Mouse (Mus musculus) spleen, adult 2 months (tissue): ENCODE measurements around the gene Anapc13. TPM values are rescaled to one million over a fixed set of nuclear protein-coding genes. Genes with fewer than 3 reads are reported as not detected.

Source experiments
- DNase-seq, 2 experiments: peaks; one replicate each; pipeline versions ENCODE4 v3.0.0 to v3.0.0-alpha.2; 2012 to 2021; ENCODE audit warnings: low spot score in 2 of 2, low read depth in 1 of 2
- H3K27ac ChIP-seq: fragments of 200-500 bp; 2 replicates; pipeline ENCODE4 v1.5.1; 2012; ENCODE audit warnings: low read length, inconsistent platforms; ENCODE audit not compliant: insufficient read depth
- H3K27me3 ChIP-seq: fragments of 200-500 bp; 2 replicates; pipeline ENCODE4 v1.6.1; 2012; ENCODE audit warnings: mild to moderate bottlenecking, moderate library complexity, low read length, inconsistent platforms; ENCODE audit not compliant: control insufficient read depth, insufficient read depth
- H3K36me3 ChIP-seq: fragments of 200-500 bp; 2 replicates; pipeline ENCODE4 v1.6.1; 2012; ENCODE audit warnings: mild to moderate bottlenecking, low read length, inconsistent platforms; ENCODE audit not compliant: control insufficient read depth, insufficient read depth
- H3K4me1 ChIP-seq: fragments of 200-500 bp; 2 replicates; pipeline ENCODE4 v1.6.1; 2011; ENCODE audit warnings: inconsistent platforms; ENCODE audit not compliant: control insufficient read depth, insufficient read depth, insufficient read length
- H3K4me3 ChIP-seq: fragments of 200-500 bp; 2 replicates; pipeline ENCODE4 v1.5.1; 2011; ENCODE audit warnings: mild to moderate bottlenecking, inconsistent platforms; ENCODE audit not compliant: insufficient read depth, insufficient read length; ENCODE audit errors: extremely low read depth
- CTCF ChIP-seq: fragments of 200-500 bp; IDR thresholded peaks from 2 replicates; pipeline ENCODE4 v1.5.1; 2011; ENCODE audit warnings: mild to moderate bottlenecking, inconsistent platforms; ENCODE audit not compliant: insufficient read depth, insufficient read length, insufficient replicate concordance; ENCODE audit errors: extremely low read depth
- POLR2A ChIP-seq: fragments of 200-500 bp; IDR thresholded peaks from 2 replicates; pipeline ENCODE4 v1.6.1; 2011; ENCODE audit warnings: low read depth, low read length, inconsistent platforms
- WGBS: fragments of 180-500 bp; shearing (Covaris S2); methylation state at CpG from one replicate; pipeline ENCODE4 v1.1.7; 2018; 5-methylcytosine and 5-hydroxymethylcytosine counted together
- polyA plus RNA-seq: library from polyadenylated mRNA; depleted of rRNA; stranded (reverse); fragments of >200 nt; gene quantifications from 2 replicates; pipeline ENCODE4 v1.2.3, GENCODE M21; 2012; rRNA removed

Anapc13 gene
- polyA plus RNA-seq, 1 experiment, result 34.1 TPM

DNA sequence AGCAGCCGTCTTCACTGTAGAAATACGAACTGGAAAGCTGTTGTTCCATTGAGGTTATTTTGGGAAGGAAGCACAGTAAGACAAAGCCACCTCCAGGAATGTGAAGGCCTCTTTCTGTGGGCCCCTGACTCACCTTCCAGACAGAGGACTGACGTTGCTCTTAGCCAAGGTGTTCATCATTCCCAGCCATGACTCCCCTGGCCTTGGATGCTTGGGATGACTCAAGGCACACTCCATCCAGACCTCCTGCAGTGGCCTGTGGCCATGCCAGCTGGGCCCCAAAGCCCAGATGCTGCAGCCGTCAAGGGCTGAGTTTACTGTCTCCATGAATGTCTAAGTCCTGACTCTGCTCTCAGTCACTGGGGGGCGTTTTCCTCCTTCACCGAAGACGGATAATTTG, 47.3 kb downstream of the Anapc13 start:
- Histone ChIP-seq H3K4me1 (no peaks in the 10 kb centered on the region), H3K27me3 (no peaks in the 10 kb centered on the region), H3K4me3 (no peak overlapping the region), H3K27ac (no peak overlapping the region), H3K36me3 (no peaks in the 10 kb centered on the region)
- TF ChIP-seq CTCF (no peak), POLR2A (no peak)
- no peak for DNase-seq
- 89% methylated on average over 7 of the region's 7 CpGs for WGBS

DNA sequence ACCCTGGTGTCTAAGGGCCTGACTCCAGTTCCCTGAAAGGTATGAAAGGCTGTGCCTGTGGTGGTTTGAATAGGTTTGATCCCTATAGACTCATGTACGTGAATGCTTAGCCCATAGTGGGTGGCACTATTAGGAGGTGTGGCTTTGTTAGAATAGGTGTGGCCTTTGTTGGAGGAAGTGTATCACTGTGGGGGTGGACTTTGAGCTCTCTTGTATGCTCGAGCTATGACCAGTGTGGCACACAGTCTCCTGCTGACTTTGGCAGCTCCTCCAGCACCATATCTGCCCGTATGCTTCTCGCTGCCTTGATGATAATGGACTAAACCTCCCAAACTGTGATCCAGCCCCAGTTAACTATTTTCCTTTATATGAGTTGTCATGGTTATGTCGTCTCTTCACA, 49.8 kb downstream of the Anapc13 start:
- no peak for TF ChIP-seq POLR2A
- TF ChIP-seq CTCF, result no peak
- WGBS, result 82% methylated on average over 5 of the region's 5 CpGs
- no peaks in the 10 kb centered on the region for H3K36me3 ChIP-seq
- no peak overlapping the region for H3K4me3 ChIP-seq
- H3K27me3 ChIP-seq, result no peaks in the 10 kb centered on the region
- no peaks in the 10 kb centered on the region for H3K4me1 ChIP-seq
- DNase-seq, result no peak
- H3K27ac ChIP-seq, result no peak overlapping the region

DNA sequence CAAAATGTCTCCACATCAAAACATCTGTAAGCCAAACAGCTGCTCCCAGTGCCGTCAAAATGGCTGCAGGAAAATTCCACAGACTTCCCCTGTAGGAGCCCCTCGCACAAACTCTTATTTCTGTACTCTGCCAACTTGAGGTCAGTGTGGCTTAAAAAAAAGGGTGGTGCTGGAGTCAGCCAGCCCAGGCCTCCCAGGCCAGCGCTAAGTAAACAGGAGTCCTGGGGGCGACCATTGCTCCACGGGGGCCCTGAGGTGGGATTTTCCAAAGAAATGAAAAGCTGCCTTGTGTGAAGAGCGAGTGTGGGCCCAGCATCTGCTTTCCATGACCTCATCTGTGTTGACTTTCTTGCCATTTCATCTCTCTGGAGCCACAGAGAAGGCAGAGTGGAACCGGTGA, 55.4 kb downstream of the Anapc13 start:
- WGBS, result 77% methylated on average over 7 of the region's 7 CpGs
- Histone ChIP-seq H3K27me3 (no peaks in the 10 kb centered on the region), H3K36me3 (no peaks in the 10 kb centered on the region), H3K4me1 (no peaks in the 10 kb centered on the region), H3K4me3 (no peak overlapping the region), H3K27ac (no peak overlapping the region)
- TF ChIP-seq POLR2A, result no peak
- no peak for TF ChIP-seq CTCF
- no peak for DNase-seq

Other genes with a start within 250 kb of the Anapc13 start
- gene Ky, start 120.5 kb upstream of the Anapc13 start, polyA plus RNA-seq, result 0.16 and 0.29 TPM in 2 replicates
- 4.1 and 4.2 TPM in 2 replicates for gene Cep63, start 238 bp downstream of the Anapc13 start, polyA plus RNA-seq
- 10.7 and 10.9 TPM in 2 replicates for gene Amotl2, start 90.4 kb downstream of the Anapc13 start, polyA plus RNA-seq
- gene Ryk, start 208.6 kb downstream of the Anapc13 start, polyA plus RNA-seq, result 6.8 and 8.8 TPM in 2 replicates